Mouse (Mus musculus): ENCODE data around the gene Tspan5.

Tspan5 gene

DNA sequence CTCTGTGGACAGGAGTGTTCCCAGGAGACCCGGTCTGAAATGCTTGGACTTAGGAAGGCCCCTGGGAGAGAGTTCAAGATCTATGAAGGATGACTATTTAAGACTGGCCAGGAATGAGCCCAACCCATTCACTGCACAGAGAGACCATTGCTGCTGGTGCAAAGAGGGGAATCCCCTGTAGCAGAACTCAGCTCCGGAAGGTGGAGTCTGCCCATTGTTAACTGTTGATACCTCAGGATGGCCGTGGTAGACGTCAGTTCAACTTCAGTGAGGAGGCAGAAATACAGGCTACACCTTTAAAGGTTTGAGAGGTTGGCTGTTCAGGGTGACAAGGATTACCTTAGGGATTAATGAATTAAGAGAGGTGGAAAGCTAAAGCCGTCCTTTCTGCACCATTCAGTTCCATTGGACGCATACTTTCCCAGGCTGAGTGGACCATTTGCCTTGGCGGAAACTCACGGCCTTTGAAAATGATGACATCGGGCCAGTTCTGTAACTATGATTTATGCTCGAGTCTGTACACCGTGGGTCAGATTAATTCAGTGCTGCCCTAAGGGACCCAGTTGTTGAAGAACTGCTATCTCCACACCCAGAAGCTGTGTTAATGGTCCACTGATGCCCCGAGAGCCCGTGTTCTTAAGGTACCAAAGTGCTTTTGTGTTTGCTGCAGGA is 71.3 kb downstream of the Tspan5 start:
- DNase-seq, result no peak

GRCm38 (mm10) chr3:138814457-138814856 is 72.5 kb downstream of the Tspan5 start:
- DNase-seq, result no peak

- DNase-seq, result peak; percentile 52
These were observed 73.3 kb downstream of the Tspan5 start for GRCm38 (mm10) chr3:138815127-138815837.

DNA sequence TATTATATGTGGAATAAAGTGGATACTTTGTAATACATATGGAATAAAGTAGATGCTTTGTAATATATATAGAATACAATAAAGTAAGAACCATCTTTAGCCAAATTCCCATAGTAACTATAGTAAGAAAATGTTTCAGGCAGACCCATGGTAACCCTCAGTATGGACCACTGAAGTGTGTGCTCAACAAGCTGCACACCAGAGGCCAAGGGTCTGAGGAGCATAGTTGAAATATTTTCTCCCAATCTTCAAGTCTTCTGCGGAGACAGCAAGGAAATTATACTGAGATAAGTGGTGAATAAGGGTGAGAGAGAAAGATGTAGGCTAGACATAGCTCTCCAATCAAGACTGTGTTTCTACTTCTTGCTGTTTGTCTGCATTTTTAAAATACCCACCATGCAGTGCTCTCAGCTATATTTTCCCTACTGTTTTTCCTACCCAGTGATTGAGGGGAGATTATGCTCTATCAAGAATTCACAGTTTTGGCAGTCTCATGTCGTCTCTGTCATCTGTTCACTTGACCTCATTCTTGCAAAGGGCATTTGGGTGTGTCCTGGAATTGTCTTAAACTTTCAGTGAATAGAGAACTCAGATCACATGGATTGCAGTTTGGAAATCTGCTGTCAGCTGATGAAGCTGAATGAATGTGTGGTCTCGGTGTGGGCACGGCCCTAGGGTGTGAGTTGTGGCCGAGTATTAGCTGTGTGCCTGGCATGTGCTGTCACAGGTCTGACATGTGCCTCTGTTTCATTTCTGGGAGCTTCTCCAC is 75.1 kb downstream of the Tspan5 start:
- DNase-seq, result peak; percentile 69

DNA sequence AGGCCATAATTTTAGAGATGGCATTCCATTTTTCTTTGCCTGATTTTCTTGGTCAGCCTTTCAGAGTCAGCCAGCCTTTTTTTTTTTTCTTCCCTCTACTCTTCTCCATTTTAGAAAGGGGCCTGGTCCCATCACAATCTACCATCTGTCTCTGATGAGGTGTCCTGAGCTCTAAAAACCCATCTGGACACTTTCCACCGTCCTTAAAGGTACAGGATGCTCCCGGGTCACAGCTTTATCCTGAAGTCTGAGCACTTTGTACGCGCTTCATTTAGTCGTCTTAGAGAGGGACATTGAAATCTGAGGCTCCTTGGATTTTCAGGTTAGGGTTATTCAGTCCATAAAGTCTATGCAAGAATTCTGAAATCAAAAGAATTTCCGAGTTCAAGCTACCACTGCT is 77.9 kb downstream of the Tspan5 start:
- no peak for DNase-seq

DNA sequence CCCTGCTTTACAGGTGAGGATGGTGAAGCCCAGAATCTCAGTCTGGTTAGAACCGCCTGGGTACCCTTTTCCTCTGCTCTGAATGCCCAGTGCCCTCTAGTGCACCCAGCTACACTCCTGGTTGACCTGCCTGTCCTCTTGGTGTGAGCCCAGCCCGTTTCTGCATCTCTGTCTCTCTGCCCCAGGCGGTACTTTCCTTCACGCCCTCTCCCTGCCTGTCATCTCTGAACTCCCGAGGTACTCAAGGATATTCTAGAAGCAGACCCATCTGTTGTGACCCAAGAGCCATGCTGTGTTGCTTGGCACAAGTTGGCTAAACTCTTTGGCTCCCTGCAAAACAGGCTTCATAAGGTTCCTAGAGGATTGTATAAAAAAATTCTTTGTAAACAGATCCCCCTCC is 78.3 kb downstream of the Tspan5 start:
- no peak for DNase-seq

GRCm38 (mm10) chr3:138821886-138822445 is 80.0 kb downstream of the Tspan5 start:
- no peak for DNase-seq

GRCm38 (mm10) chr3:138823857-138824256 is 81.9 kb downstream of the Tspan5 start:
- no peak for DNase-seq

DNA sequence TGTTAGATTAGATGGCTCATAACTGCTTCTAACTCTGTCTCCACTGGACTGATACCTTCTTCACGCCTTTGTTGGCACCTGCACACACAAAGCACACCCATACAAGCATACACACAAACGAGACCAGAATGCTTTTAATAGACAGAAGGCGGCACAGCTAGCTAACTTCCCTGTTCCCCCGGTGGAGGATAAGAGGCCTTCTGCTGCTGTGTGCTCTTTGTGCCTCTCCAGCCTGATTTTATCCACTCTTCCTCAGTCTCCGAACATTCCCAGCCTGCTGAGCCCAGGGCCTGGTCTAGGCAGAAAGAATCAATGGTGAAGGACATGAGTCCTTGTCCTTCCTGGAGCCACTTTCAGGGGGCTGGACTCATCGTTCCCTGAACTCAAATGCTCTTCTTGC is 83.3 kb downstream of the Tspan5 start:
- no peak for DNase-seq

DNA sequence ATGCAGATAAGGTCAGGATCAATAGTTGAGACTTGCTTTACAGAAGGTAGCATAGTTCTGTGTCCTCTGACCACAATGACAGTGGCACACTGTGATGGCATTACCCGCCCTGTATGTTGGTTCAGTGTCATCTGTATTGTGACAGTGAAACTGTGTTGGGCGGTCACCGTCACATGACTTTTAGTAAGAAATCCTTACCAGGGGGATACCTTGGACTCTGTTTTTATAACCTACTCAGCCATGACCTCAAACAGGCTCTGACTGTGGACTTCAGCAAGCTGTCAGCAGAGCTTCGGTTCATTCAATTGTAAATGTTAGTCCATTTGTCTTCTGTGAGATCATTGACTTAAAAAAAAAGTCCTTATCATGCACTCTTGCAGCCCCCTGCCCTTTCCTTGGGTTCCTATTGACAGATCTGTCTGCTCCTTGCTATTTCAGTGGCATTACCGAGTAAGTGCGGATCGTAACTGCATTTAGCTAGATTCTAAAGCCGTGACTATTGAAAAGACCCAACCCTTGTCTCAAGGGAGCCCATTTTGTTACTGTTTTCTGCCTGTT is 84.3 kb downstream of the Tspan5 start:
- no peak for DNase-seq

DNA sequence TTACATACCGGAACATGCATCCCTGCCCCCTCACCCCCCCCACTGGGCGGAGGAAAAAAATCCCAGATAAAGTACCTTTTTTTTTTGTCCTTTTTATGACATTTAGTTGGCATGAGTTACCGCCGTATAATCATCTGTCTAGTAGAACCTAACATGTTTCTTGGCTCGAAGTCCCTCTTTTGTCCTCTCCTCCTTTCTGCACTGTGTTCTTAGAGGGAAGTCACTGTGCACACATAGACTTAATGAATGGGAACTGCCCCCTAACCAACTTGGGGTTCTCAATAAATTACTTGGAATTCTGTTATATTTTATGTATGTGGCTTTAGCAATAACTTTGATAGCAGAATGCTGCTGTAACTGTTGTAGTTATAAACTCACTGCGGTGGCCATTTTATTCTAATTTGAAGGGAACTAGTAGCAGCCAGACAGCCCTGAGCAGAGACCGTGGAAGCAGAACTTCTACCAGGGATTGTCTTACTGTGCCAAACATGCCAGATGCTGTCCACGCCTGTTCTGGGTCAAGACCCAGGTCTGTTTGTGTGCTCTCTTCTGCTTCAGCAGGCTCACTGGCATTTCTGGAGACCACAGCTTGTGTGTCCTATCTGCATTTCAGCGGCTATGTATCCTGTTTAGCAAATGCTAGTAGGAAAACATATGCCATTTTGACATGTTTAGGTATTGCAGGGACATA is 91.0 kb downstream of the Tspan5 start:
- no peak for DNase-seq

GRCm38 (mm10) chr3:138834174-138834573 is 92.2 kb downstream of the Tspan5 start:
- DNase-seq, result no peak

DNA sequence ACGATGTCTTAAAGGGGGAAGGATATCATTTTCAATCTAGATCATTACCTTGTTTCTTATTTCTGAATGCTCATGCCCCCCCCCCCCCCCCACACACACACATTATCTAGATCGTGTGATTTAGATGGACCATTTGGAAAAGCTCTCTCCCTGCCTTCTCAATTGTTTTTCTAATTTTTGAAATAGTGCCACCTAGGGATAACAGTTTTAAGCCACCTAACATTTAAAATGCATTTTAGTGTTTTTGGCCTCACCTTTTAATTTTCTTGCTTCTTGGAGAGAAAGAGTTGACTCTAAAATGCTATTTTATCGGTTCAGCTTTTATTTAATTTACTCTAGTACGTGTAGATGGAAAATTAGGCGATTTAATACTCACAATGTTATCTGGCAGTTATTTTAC is 94.9 kb downstream of the Tspan5 start:
- DNase-seq, result no peak

- DNase-seq, result no peak
These were observed 95.7 kb downstream of the Tspan5 start for GRCm38 (mm10) chr3:138837651-138838050.

GRCm38 (mm10) chr3:138839656-138840055 is 97.7 kb downstream of the Tspan5 start:
- DNase-seq, result no peak

- DNase-seq, result no peak
These were observed 99.3 kb downstream of the Tspan5 start for GRCm38 (mm10) chr3:138841288-138841687.

DNA sequence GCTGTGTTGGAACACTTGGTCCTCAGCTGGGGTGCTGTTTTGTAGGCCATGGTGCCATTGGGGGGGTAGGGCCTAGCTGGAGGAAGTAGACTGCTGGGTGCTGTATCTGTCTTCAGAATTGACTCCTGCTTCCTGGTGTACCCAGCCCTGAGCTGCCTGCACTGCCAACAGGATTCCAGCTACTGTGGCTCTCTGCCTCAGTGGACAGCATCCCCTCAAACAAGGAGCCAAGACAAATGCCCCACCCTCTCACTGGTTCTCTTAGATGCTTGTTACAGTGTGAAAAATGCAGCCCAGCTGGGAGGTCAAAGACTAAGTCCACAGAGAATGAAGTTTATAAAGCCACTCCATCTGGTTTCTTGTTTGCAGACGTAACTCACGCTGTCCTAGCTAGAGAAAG is 101.2 kb downstream of the Tspan5 start:
- DNase-seq, result peak; percentile 79

GRCm38 (mm10) chr3:138843641-138844040 is 101.6 kb downstream of the Tspan5 start:
- no peak for DNase-seq

DNA sequence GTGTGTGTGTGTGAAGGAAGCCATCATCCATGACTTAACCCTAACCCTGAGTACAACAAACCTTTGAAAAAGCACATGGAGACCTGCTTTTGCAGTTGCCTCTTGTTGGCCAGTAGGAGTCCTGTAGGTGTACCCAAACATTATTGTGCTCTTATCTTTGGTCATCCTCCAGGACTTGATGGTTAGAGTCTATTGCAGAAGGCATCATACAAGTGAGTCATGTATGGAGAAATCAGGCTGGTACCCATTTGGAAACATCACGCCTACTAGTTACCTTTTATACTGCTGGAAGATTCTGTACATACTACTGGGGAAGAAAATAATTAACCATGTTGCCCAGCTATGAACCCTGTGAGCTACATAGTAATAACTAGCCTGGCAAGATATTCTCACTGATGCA is 103.8 kb downstream of the Tspan5 start:
- DNase-seq, result no peak

GRCm38 (mm10) chr3:138847809-138848208 is 105.8 kb downstream of the Tspan5 start:
- no peak for DNase-seq

DNA sequence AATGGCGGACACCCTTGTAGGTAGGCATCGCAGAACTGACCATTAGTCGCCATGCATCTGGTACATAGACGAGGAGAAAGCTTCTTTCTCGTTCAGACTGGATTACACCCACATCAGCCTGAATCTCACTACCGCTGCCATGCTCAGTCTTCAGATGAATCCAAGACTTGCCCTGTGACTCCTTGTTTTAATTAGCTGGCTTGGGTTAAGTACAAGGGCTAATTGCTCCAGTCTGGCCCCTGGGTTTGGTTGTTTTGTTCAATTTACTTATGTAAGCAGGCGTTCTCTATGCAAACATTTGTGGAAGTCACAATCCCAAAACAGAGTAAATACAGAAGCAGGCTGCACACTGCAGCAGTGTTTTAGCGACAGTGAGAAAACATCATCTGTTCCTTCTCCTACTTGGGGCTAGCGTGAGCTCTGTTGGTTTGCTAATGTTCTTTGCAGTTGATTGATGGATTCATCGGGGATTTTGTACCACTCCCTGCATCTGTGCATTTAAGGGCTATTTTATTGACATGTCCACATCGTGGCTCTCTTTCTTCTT is 107.8 kb downstream of the Tspan5 start:
- DNase-seq, result no peak

DNA sequence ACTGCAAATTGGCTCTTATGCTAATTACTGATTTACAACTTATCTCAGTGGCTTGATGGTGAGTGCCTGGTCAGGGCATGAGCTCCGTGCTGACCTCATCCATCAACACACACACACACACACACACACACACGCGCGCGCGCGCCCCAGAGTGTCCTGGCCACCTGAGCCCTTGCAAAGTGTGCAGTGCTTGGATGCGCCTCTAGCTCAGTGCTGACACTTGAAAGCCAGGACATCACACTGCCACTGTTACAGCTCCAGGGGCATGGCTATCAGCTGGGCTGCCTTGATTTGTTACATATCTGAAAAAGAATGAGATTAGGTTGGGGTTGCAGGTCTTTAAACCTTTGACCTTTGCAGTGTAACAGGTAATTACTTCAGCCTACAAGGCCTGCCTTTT is 109.9 kb downstream of the Tspan5 start:
- DNase-seq, result no peak
